Mouse (Mus musculus) liver, embryonic 11.5 days (tissue): ENCODE data around the gene Alk. TPM values are rescaled to one million over a fixed set of nuclear protein-coding genes. Genes with fewer than 3 reads are reported as not detected.

Experiments
- ATAC-seq: fragments of 200-750 bp; cut with Nextera tagmentation; replicated peaks from 2 replicates; pipeline ENCODE4 v1.8.0; 2017; ENCODE audit warnings: moderate number of reproducible peaks, mild to moderate bottlenecking, moderate TSS enrichment, moderate library complexity; ENCODE audit not compliant: low FRiP score
- DNase-seq: peaks from one replicate; pipeline ENCODE4 v3.0.0-alpha.2; 2017; ENCODE audit warnings: low spot score
- H3K27ac ChIP-seq: fragments of 300-500 bp; sonication (generic); 2 replicates; pipeline ENCODE4 v1.5.1; 2014; ENCODE audit warnings: mild to moderate bottlenecking, low read depth, low read length, control low read depth
- H3K27me3 ChIP-seq: fragments of 300-500 bp; sonication (generic); replicated peaks from 2 replicates; pipeline ENCODE4 v1.6.1; 2014; ENCODE audit warnings: low read length, mixed read lengths; ENCODE audit not compliant: control insufficient read depth, insufficient read depth
- H3K36me3 ChIP-seq: fragments of 300-500 bp; sonication (generic); 2 replicates; pipeline ENCODE4 v1.6.1; 2014; ENCODE audit warnings: mild to moderate bottlenecking, low read length, moderate library complexity, mixed read lengths; ENCODE audit not compliant: control insufficient read depth, insufficient read depth
- H3K4me1 ChIP-seq: fragments of 300-500 bp; sonication (generic); replicated peaks from 2 replicates; pipeline ENCODE4 v1.6.1; 2014; ENCODE audit warnings: low read length, mixed read lengths; ENCODE audit not compliant: control insufficient read depth, insufficient read depth
- H3K4me2 ChIP-seq: fragments of 300-500 bp; sonication (generic); 2 replicates; pipeline ENCODE4 v1.6.1; 2014; ENCODE audit warnings: mild to moderate bottlenecking, control low read depth, moderate library complexity
- H3K4me3 ChIP-seq: fragments of 300-500 bp; sonication (generic); 2 replicates; pipeline ENCODE4 v1.5.1; 2014; ENCODE audit warnings: low read depth, low read length, control low read depth
- H3K9ac ChIP-seq: fragments of 300-500 bp; sonication (generic); 2 replicates; pipeline ENCODE4 v1.6.1; 2014; ENCODE audit warnings: low read depth, low read length, control low read depth
- H3K9me3 ChIP-seq: fragments of 300-500 bp; sonication (generic); 2 replicates; pipeline ENCODE4 v1.6.1; 2016; ENCODE audit warnings: low read length, inconsistent platforms, mixed read lengths; ENCODE audit not compliant: control insufficient read depth
- WGBS: fragments of 180-500 bp; shearing (Covaris S2); extraction: QIAGEN DNeasy Blood & Tissue Kit; methylation state at CpG from one replicate; pipeline ENCODE4 v1.1.7; 2014; 5-methylcytosine and 5-hydroxymethylcytosine counted together
- polyA plus RNA-seq: library from polyadenylated mRNA; unstranded; fragments of >200 nt; fragmentation: Nextera tagmentation; extraction: Ambion mirVana; gene quantifications from 2 replicates; pipeline ENCODE4 v1.2.1, GENCODE M21; 2014

Alk gene
- polyA plus RNA-seq, 1 experiment from 2014 or later = 0.21 TPM

DNA sequence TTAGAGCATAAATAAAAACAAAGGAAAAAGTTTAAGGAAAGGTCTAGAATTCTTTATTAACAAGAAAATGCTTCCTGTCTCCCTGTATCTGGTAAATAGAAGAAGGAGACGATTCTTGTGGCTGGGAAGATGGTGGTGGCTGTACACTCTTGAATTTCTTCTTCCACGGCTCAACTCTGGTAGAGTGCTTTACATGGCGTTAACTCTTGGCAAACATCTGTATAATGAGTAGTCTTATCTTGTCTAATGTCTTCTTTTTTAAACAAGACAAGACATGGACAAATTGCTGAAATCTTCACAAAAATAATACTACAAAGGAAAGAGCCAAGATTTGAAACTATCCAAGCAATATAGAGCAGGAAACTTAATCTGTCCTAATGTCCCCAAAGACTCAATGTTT is 202.6 kb downstream of the Alk start:
- no peak for ATAC-seq
- WGBS = 71% methylated on average over 3 of the region's 3 CpGs

DNA sequence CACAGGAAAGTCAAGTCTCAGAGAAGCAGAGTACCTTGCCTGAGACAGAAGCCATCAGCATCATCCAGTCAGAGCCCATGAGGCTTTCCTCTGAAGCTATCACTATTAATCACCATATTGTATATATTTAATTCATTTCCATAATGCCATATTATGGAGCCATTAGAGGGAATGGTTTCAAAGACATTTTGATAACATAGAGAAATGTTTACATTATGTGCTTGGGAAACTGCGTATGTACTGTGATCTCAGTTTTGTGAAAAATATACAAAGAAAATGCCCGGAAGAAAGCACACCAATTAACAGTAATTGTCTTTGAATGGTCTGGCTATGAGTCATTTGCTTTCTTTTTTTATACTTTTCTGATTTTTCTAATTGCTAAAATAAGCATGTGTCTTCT is 203.1 kb downstream of the Alk start:
- H3K9ac ChIP-seq = no peak overlapping the region
- H3K27me3 ChIP-seq = no peaks in the 10 kb centered on the region
- WGBS = 79% methylated on average over 2 of the region's 2 CpGs
- no peak overlapping the region for H3K27ac ChIP-seq
- ATAC-seq = no peak
- DNase-seq = no peak
- H3K4me1 ChIP-seq = no peaks in the 10 kb centered on the region
- 0 out of 2 replicates have a peak, but pooled peaks cover 3% of the 10 kb centered on the region for H3K9me3 ChIP-seq
- no peaks in the 10 kb centered on the region for H3K36me3 ChIP-seq
- H3K4me3 ChIP-seq = no peak overlapping the region
- no peak overlapping the region for H3K4me2 ChIP-seq

More for the DNA sequence above, 202.6 kb downstream of the Alk start:
- Histone ChIP-seq H3K27me3 (no peaks in the 10 kb centered on the region), H3K4me1 (no peaks in the 10 kb centered on the region), H3K9ac (no peak overlapping the region), H3K27ac (no peak overlapping the region), H3K4me3 (no peak overlapping the region), H3K4me2 (no peak overlapping the region), H3K9me3 (0 out of 2 replicates have a peak, but pooled peaks cover 3% of the 10 kb centered on the region), H3K36me3 (no peaks in the 10 kb centered on the region)
- DNase-seq = no peak

DNA sequence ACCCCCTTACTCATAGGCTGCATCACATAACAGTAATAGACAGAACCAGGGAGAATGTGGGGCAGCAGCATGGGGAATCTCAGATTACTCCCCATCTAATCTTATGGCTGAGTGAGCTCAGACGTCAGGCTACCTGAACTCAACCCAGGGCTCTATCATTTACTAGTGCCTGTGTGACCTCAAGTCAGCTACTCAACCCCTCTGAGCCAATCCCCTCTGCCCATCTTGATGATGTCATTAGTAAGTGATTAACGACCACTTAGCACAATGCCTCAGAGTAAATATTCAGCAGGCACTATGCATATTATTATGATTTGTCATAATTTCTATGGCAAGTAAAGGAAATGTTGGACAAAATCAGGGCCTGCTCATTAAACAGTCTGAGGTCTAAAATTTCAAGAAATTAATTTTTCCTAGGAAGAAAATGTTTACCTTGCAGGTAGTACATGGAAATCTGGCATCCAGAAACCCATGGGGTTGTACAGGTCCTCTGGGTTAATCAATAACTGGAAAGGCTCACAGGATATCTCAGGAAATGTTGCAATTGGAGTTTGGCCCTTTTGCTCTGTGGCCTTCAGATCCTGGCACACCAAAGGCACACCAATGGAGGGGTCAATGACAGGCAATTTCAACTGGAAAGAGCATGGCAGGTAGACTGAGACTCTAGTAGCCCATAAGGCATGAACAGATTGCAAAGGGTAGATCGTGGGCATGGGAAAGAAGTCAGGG is 204.9 kb downstream of the Alk start:
- ATAC-seq = peak; percentile 78
- Histone ChIP-seq H3K4me3 (no peak overlapping the region), H3K36me3 (no peaks in the 10 kb centered on the region), H3K4me2 (no peak overlapping the region), H3K27me3 (no peaks in the 10 kb centered on the region), H3K9ac (no peak overlapping the region), H3K4me1 (no peaks in the 10 kb centered on the region), H3K9me3 (0 out of 2 replicates have a peak, but pooled peaks cover 3% of the 10 kb centered on the region), H3K27ac (peak overlapping the region; percentile 19; the same call in 1 of the 2 replicates)
- no peak for DNase-seq
- 54% methylated on average over 3 of the region's 3 CpGs for WGBS

DNA sequence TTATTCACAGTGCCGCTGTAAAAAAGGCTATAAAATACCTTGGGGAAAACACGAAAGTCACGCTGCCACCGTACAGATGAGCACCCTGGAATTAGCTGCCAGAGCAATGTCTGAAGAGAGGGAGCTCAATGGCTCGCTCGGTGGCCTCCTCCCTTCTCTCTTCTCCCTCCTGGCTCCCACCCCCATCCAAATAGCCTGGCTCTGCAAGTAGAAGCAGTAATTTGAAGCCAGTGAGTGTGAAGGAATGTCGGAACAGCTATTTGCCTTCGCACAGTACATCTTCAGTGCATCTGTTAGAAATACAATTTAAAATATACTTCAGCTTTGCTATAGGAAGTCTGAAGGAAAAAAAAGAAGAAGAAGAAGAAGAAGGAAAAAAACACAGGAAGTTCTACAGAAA is 208.5 kb downstream of the Alk start:
- Histone ChIP-seq H3K36me3 (no peaks in the 10 kb centered on the region), H3K4me1 (no peaks in the 10 kb centered on the region), H3K9me3 (0 out of 2 replicates have a peak, but pooled peaks cover 3% of the 10 kb centered on the region), H3K27me3 (no peaks in the 10 kb centered on the region), H3K4me2 (no peak overlapping the region), H3K9ac (no peak overlapping the region), H3K4me3 (no peak overlapping the region), H3K27ac (no peak overlapping the region)
- ATAC-seq (no peak), DNase-seq (no peak)
- WGBS = 74% methylated on average over 8 of the region's 8 CpGs

DNA sequence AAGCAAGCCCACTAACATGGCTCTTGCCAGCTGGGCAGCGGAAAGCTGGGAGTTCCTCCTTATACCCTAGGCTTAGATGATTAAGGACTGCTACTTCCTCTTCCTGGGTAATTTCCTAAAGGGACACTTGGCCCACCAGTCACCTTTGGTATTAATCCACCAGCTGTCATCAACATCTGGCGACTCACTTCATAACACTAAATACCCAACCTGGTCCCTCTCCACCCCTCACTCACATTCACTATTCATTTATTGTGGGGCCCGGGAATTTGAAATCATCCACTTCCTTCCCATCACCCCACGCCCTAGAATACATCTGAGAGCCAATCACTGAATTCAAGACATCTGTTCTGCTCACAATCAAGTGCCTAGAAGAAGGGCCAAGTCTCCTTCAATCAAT is 235.4 kb downstream of the Alk start:
- DNase-seq = no peak
- no peaks in the 10 kb centered on the region for H3K9me3 ChIP-seq
- 75% methylated on average over 4 of the region's 4 CpGs for WGBS

DNA sequence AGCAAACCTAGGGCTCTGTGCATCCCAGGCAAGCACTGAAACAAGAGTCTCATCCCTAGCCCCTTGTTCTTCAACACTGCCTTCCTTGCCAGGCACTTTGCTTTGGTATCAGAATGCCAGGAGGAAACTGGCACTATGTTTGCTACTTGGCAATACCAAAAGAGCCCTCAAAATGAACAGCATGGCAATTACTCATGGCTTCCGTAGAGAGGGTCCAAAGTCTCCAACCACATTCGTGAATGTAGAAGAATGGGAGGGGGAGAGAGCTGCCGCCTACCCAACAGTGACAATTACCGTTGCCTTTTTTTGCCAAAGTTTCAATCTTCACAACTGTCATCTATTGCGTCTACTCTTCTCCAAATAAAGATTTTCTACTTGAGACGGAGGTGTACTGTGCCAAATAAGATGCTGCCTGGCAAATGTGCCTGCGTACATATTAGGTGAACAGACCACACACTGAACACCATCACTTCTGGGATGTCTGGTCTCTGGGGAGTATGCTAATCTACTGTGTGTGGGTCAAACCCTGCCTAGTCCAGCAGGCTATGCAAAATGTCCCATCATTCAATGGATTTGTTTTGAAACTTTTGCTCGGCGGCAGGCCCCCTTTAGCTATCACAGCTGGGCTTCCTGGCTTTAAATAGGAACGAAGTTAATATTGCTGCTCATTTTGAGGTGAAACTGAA is 241.5 kb downstream of the Alk start:
- Histone ChIP-seq H3K27ac (no peak overlapping the region), H3K9ac (no peak overlapping the region), H3K27me3 (no peaks in the 10 kb centered on the region), H3K4me2 (no peak overlapping the region), H3K9me3 (no peaks in the 10 kb centered on the region), H3K4me1 (no peaks in the 10 kb centered on the region), H3K4me3 (no peak overlapping the region), H3K36me3 (no peaks in the 10 kb centered on the region)
- no peak for ATAC-seq
- no peak for DNase-seq
- WGBS = 84% methylated on average over 10 of the region's 10 CpGs

More for the DNA sequence above, 235.4 kb downstream of the Alk start:
- Histone ChIP-seq H3K4me2 (no peak overlapping the region), H3K4me3 (no peak overlapping the region), H3K27ac (no peak overlapping the region), H3K36me3 (no peaks in the 10 kb centered on the region), H3K27me3 (no peaks in the 10 kb centered on the region), H3K9ac (no peak overlapping the region), H3K4me1 (no peaks in the 10 kb centered on the region)
- no peak for ATAC-seq

DNA sequence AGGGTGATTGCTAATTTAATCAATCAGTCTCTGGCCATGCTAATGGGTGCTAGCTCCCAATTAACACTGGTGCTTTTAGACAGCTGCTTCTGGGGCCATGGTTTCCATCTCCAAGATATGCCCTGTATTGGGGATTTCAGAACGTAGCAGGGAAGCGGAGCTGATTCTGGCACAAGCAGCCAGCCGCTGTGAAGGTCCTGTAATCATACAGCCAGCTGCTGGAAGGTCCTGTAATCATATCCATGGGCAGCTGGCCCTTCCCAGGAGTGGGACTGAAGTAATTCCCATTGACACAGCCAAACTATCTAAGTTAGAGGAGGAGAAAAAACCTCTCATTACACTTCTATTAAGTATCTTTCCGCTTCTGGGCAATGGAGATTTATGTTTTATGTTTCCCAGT is 242.5 kb downstream of the Alk start:
- Histone ChIP-seq H3K9me3 (no peaks in the 10 kb centered on the region), H3K4me1 (no peaks in the 10 kb centered on the region), H3K4me2 (no peak overlapping the region), H3K36me3 (no peaks in the 10 kb centered on the region), H3K9ac (no peak overlapping the region), H3K4me3 (no peak overlapping the region), H3K27me3 (no peaks in the 10 kb centered on the region), H3K27ac (no peak overlapping the region)
- 83% methylated on average over 4 of the region's 4 CpGs for WGBS
- no peak for DNase-seq
- ATAC-seq = no peak

DNA sequence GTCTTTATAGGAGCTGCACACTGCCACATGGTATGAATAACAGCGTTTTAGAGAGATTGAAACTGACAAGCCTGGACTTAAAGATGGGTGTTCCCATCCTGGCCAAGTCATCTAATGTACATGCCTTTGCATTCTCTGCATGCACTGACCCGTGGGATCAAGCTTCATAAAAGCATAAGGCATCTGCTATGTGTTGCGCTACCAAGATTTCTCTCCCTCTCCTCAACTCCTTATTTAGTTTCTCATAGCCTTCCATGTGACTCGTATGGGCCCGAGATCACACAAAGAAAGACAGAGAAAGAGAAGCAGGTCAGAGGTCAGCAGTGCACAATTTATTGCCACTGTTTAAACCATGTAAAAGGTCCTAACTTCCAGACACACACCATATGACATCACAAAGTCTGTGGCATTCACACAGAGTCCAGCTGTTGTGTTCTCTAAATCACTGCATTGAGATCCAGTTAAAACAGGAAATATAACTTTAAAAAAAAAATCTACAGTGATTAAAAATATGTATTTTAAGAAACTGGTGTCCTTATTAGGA is 247.6 kb downstream of the Alk start:
- Histone ChIP-seq H3K9ac (no peak overlapping the region), H3K4me1 (no peaks in the 10 kb centered on the region), H3K27me3 (no peaks in the 10 kb centered on the region), H3K9me3 (no peaks in the 10 kb centered on the region), H3K4me3 (no peak overlapping the region), H3K4me2 (no peak overlapping the region), H3K36me3 (no peaks in the 10 kb centered on the region), H3K27ac (no peak overlapping the region)
- DNase-seq (no peak), ATAC-seq (no peak)
- 64% methylated on average over 5 of the region's 5 CpGs for WGBS
